Mouse (Mus musculus) thymus, adult 2 months (tissue): ENCODE data around the gene B2m. TPM values are rescaled to one million over a fixed set of nuclear protein-coding genes. Genes with fewer than 3 reads are reported as not detected.

Experiments
- DNase-seq: peaks from one replicate; pipeline ENCODE4 v3.0.0; 2021
- H3K27ac ChIP-seq: fragments of 200-500 bp; 2 replicates; pipeline ENCODE4 v1.5.1; 2012; ENCODE audit warnings: low read length, control low read depth; ENCODE audit not compliant: control insufficient read depth, insufficient read depth
- H3K27me3 ChIP-seq: fragments of 200-500 bp; 2 replicates; pipeline ENCODE4 v1.6.1; 2012; ENCODE audit warnings: mild to moderate bottlenecking, low read length, moderate library complexity, mixed read lengths; ENCODE audit not compliant: control insufficient read depth, insufficient read depth
- H3K36me3 ChIP-seq: fragments of 200-500 bp; 2 replicates; pipeline ENCODE4 v1.6.1; 2012; ENCODE audit warnings: mild to moderate bottlenecking, low read length, moderate library complexity; ENCODE audit not compliant: control insufficient read depth, insufficient read depth
- H3K4me1 ChIP-seq: fragments of 200-500 bp; replicated peaks from 2 replicates; pipeline ENCODE4 v1.6.1; 2012; ENCODE audit warnings: low read length; ENCODE audit not compliant: control insufficient read depth, insufficient read depth
- H3K4me3 ChIP-seq: fragments of 200-500 bp; 2 replicates; pipeline ENCODE4 v1.5.1; 2012; ENCODE audit warnings: mild to moderate bottlenecking, low read length, control low read depth, moderate library complexity; ENCODE audit not compliant: control insufficient read depth, insufficient read depth
- CTCF ChIP-seq: fragments of 200-500 bp; IDR thresholded peaks from 2 replicates; pipeline ENCODE4 v1.5.1; 2012; ENCODE audit warnings: mild to moderate bottlenecking, control low read depth, low read length, moderate library complexity, borderline replicate concordance; ENCODE audit not compliant: control insufficient read depth, poor library complexity, insufficient read depth; ENCODE audit errors: extremely low read depth
- POLR2A ChIP-seq: fragments of 200-500 bp; IDR thresholded peaks from 2 replicates; pipeline ENCODE4 v1.6.1; 2012; ENCODE audit warnings: mild to moderate bottlenecking, low read length, control low read depth, moderate library complexity; ENCODE audit not compliant: control insufficient read depth, poor library complexity, insufficient read depth; ENCODE audit errors: extremely low read depth
- WGBS: fragments of 180-500 bp; shearing (Covaris S2); methylation state at CpG from one replicate; pipeline ENCODE4 v1.1.7; 2018; 5-methylcytosine and 5-hydroxymethylcytosine counted together
- polyA plus RNA-seq: library from polyadenylated mRNA; depleted of rRNA; stranded (reverse); fragments of >200 nt; gene quantifications from 2 replicates; pipeline ENCODE4 v1.2.3, GENCODE M21; 2012; rRNA removed

The B2m gene
- polyA plus RNA-seq, 1 experiment: 1,280 TPM

DNA sequence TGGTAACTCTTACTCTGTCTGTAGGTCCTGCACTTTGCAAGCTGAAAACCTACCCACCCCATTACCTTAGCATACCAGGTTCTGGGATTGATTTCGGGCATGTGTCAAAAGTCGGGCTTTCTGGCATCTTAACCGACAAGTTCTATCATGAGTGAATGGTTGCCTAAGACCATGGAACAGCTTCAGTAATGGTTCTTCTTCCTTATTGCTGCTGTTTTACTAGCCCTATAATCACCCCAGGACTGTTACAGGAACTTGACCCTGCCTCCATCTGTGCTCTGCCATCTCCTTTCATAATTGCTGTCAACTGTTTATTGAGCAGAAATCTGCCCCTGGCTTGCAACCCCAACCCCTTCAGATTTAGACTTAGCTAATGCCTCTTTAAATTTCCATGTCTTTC lies 39.3 kb downstream of the B2m start:
- Histone ChIP-seq H3K4me1 (no peaks in the 10 kb centered on the region), H3K27me3 (no peaks in the 10 kb centered on the region), H3K36me3 (no peaks in the 10 kb centered on the region), H3K4me3 (no peak overlapping the region), H3K27ac (no peak overlapping the region)
- 91% methylated on average over 3 of the region's 3 CpGs for WGBS
- no peak for TF ChIP-seq POLR2A
- no peak for TF ChIP-seq CTCF
- DNase-seq: no peak

DNA sequence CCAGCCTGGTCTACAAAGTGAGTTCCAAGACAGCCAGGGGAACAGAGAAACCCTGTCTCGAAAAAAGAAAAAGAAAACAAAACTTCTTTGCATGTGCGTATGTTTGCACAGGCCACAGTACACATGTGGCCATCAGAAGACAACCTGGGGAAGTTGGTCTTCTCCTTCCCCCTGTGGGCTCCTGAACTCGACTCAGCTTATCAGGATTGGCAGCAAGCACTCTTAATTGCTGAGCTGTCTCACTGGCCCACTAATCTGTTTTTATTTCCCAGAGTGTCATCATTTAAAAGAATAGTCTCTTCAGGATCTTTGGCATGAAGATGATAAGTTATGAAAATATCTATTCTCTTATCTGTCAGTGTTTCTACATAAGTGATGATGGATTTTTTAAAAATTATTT lies 44.4 kb downstream of the B2m start:
- no peaks in the 10 kb centered on the region for H3K27me3 ChIP-seq
- no peak overlapping the region for H3K27ac ChIP-seq
- H3K4me3 ChIP-seq: no peak overlapping the region
- H3K4me1 ChIP-seq: no peaks in the 10 kb centered on the region
- no peak for DNase-seq
- no peaks in the 10 kb centered on the region for H3K36me3 ChIP-seq
- WGBS: 81% methylated on average over 3 of the region's 3 CpGs
- no peak for TF ChIP-seq CTCF

DNA sequence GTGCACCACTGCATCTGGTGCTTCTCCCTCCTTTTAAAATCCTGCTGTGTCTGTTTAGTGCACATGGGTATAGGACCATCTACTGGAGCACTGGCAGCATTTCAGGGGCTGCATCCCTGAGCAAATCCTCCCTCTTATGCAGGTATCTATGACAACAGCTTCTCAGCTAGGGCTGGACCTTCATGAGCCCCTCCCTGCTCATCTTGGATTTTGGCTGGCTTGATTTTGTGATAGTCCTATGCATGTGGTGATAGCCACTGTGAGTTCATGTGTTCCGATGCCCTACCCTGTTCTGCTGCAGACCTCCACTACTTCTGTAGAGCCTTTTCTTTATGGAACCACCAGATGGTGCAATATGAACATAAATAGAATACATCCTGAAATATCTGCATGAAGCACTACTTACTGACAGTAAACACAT lies 47.0 kb downstream of the B2m start:
- 47% methylated on average over 1 of the region's 1 CpGs for WGBS
- DNase-seq: no peak
- Histone ChIP-seq H3K4me1 (no peaks in the 10 kb centered on the region), H3K4me3 (no peak overlapping the region), H3K27me3 (no peaks in the 10 kb centered on the region), H3K36me3 (no peaks in the 10 kb centered on the region), H3K27ac (no peak overlapping the region)
- TF ChIP-seq POLR2A (no peak), CTCF (no peak)

DNA sequence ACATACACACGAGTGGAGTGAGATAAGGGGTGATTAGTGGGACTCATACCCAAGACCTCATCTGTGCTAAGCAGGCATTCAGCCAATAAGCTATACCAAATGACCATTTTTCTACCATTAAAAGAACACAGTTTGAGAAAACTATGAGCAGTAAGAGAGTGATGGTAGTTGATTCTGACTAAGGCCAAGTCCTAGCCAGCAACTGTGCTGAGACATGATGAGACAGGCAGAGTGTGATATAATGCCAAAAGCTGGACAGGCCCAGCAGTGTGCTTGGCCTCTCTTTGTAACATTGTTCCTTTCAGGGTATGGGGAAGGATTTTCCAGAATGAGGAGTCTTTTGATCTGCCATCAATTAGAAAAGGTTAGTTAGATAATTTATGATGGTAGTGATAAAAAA lies 54.0 kb downstream of the B2m start:
- DNase-seq: no peak
- TF ChIP-seq CTCF (no peak), POLR2A (no peak)
- H3K27ac ChIP-seq: no peak overlapping the region
- no peak overlapping the region for H3K4me3 ChIP-seq
- no peaks in the 10 kb centered on the region for H3K36me3 ChIP-seq
- WGBS: 95% methylated on average over 1 of the region's 1 CpGs
- H3K4me1 ChIP-seq: no peaks in the 10 kb centered on the region
- H3K27me3 ChIP-seq: no peaks in the 10 kb centered on the region

Other genes starting within 250 kb of the B2m start
- 14.7 and 14.8 TPM in 2 replicates for gene Ctdspl2, start 191.7 kb upstream of the B2m start, polyA plus RNA-seq
- gene Mageb3, start 191.6 kb upstream of the B2m start, polyA plus RNA-seq: 0.05 TPM in 1 of 2 replicates, not detected in the other
- gene Eif3j1, start 119.1 kb upstream of the B2m start, polyA plus RNA-seq: 5.3 and 9.3 TPM in 2 replicates
- 14.0 and 14.9 TPM in 2 replicates for gene Spg11, start 29.3 kb upstream of the B2m start, polyA plus RNA-seq
- 0.12 and 0.13 TPM in 2 replicates for gene Trim69, start 13.0 kb downstream of the B2m start, polyA plus RNA-seq
- gene Patl2, start 38.5 kb downstream of the B2m start, polyA plus RNA-seq: 0.61 and 0.92 TPM in 2 replicates
- not detected in 2 replicates for gene Terb2, start 38.6 kb downstream of the B2m start, polyA plus RNA-seq
- gene Sord, start 87.1 kb downstream of the B2m start, polyA plus RNA-seq: 16.7 and 19.0 TPM in 2 replicates
- 0.19 and 0.48 TPM in 2 replicates for gene Duox2, start 150.8 kb downstream of the B2m start, polyA plus RNA-seq
- 0.27 and 0.71 TPM in 2 replicates for gene Duoxa2, start 151.2 kb downstream of the B2m start, polyA plus RNA-seq
- gene Duoxa1, start 166.0 kb downstream of the B2m start, polyA plus RNA-seq: 3.5 and 5.3 TPM in 2 replicates
- gene Duox1, start 168.0 kb downstream of the B2m start, polyA plus RNA-seq: 0.26 and 0.42 TPM in 2 replicates
- gene Shf, start 221.5 kb downstream of the B2m start, polyA plus RNA-seq: 36.3 and 41.9 TPM in 2 replicates